Mouse (Mus musculus) MEL (cell line): ENCODE data around the gene Zc3h6. TPM values are rescaled to one million over a fixed set of nuclear protein-coding genes. Genes with fewer than 3 reads are reported as not detected.
A peak's percentile ranks its signal among the peaks of the same experiment; 100 is the strongest.

Experiments used
- DNase-seq: peaks from one replicate; pipeline ENCODE4 v3.0.0; 2011; ENCODE audit warnings: low read depth, low spot score
- H3K27ac ChIP-seq: 2 replicates; pipeline ENCODE4 v1.5.1; 2012; ENCODE audit warnings: low read depth, mild to moderate bottlenecking, control low read depth, low read length, moderate library complexity; ENCODE audit not compliant: control insufficient read depth
- H3K27me3 ChIP-seq, 2 experiments: fragments of 150-350 bp in 1 of 2; sonication (generic) in 1 of 2; 2 replicates each; pipeline ENCODE4 v1.6.1; 2012; ENCODE audit warnings: low read length in 2 of 2, mild to moderate bottlenecking in 2 of 2, improper control_type of control experiment in 1 of 2, moderate library complexity in 1 of 2; ENCODE audit not compliant: insufficient read depth in 2 of 2, control insufficient read depth in 1 of 2
- H3K36me3 ChIP-seq, 2 experiments: 2 replicates each; pipeline ENCODE4 v1.6.1; 2012 to 2014; ENCODE audit warnings: low read length in 2 of 2, improper control_type of control experiment in 1 of 2, inconsistent platforms in 1 of 2, mild to moderate bottlenecking in 1 of 2; ENCODE audit not compliant: insufficient read depth in 2 of 2, control insufficient read depth in 1 of 2
- H3K4me1 ChIP-seq, 2 experiments: fragments of 150-350 bp in 1 of 2; sonication (generic) in 1 of 2; 2 replicates each; pipeline ENCODE4 v1.6.1; 2012; ENCODE audit warnings: low read length in 2 of 2, improper control_type of control experiment in 1 of 2, mild to moderate bottlenecking in 1 of 2; ENCODE audit not compliant: insufficient read depth in 2 of 2, control insufficient read depth in 1 of 2
- H3K4me3 ChIP-seq, 2 experiments: fragments of 150-350 bp in 1 of 2; sonication (generic) in 1 of 2; 2 replicates each; pipeline ENCODE4 v1.5.1; 2012; ENCODE audit warnings: low read depth in 2 of 2, low read length in 2 of 2, mild to moderate bottlenecking in 2 of 2, moderate library complexity in 2 of 2, control low read depth in 1 of 2, improper control_type of control experiment in 1 of 2; ENCODE audit not compliant: control insufficient read depth in 1 of 2, insufficient read depth in 1 of 2
- H3K79me2 ChIP-seq: 2 replicates; pipeline ENCODE4 v1.6.1; 2012; ENCODE audit warnings: mild to moderate bottlenecking, low read length, moderate library complexity; ENCODE audit not compliant: control insufficient read depth, poor library complexity, insufficient read depth
- H3K9ac ChIP-seq: 2 replicates; pipeline ENCODE4 v1.6.1; 2012; ENCODE audit warnings: low read depth, mild to moderate bottlenecking, control low read depth, low read length, moderate library complexity; ENCODE audit not compliant: control insufficient read depth, poor library complexity, severe bottlenecking
- H3K9me3 ChIP-seq: fragments of 150-350 bp; sonication (generic); replicated peaks from 2 replicates; pipeline ENCODE4 v1.6.1; 2012; ENCODE audit warnings: mild to moderate bottlenecking, low read length, improper control_type of control experiment, moderate library complexity; ENCODE audit not compliant: insufficient read depth
- CHD1 ChIP-seq: IDR thresholded peaks from 2 replicates; pipeline ENCODE4 v1.6.1; 2012; ENCODE audit warnings: low read depth, mild to moderate bottlenecking, inconsistent platforms, low read length, improper control_type of control experiment
- CHD2 ChIP-seq: IDR thresholded peaks from 2 replicates; pipeline ENCODE4 v1.6.1; 2011; ENCODE audit warnings: low read length, improper control_type of control experiment
- CTCF ChIP-seq, 3 experiments: IDR thresholded peaks in 2 of 3; conservative IDR thresholded peaks in 1 of 3; 2 replicates each; pipeline ENCODE4 v1.5.1; 2011 to 2012; ENCODE audit warnings: low read length in 3 of 3, low read depth in 2 of 3, mild to moderate bottlenecking in 2 of 3, improper control_type of control experiment in 1 of 3, inconsistent platforms in 1 of 3, mixed read lengths in 1 of 3, moderate library complexity in 1 of 3; ENCODE audit not compliant: control insufficient read depth in 1 of 3, insufficient read depth in 1 of 3, poor library complexity in 1 of 3, severe bottlenecking in 1 of 3
- E2F4 ChIP-seq: IDR thresholded peaks from 2 replicates; pipeline ENCODE4 v1.6.1; 2011; ENCODE audit warnings: low read depth, low read length, improper control_type of control experiment, borderline replicate concordance
- ELF1 ChIP-seq: IDR thresholded peaks from 2 replicates; pipeline ENCODE4 v1.6.1; 2014; ENCODE audit warnings: low read depth, mild to moderate bottlenecking, inconsistent platforms, low read length, improper control_type of control experiment, moderate library complexity
- EP300 ChIP-seq, 2 experiments: IDR thresholded peaks; 2 replicates each; pipeline ENCODE4 v1.6.1; 2011; ENCODE audit warnings: improper control_type of control experiment in 2 of 2, low read length in 2 of 2, low read depth in 1 of 2, mild to moderate bottlenecking in 1 of 2
- ETS1 ChIP-seq: IDR thresholded peaks from 2 replicates; pipeline ENCODE4 v1.6.1; 2012; ENCODE audit warnings: low read depth, mild to moderate bottlenecking, inconsistent platforms, low read length, improper control_type of control experiment, moderate library complexity
- GABPA ChIP-seq: IDR thresholded peaks from 2 replicates; pipeline ENCODE4 v1.6.1; 2012; ENCODE audit warnings: low read depth, mild to moderate bottlenecking, inconsistent platforms, low read length, improper control_type of control experiment, moderate library complexity
- MAFK ChIP-seq: IDR thresholded peaks from 2 replicates; pipeline ENCODE4 v1.6.1; 2011; ENCODE audit warnings: low read depth, mild to moderate bottlenecking, low read length, improper control_type of control experiment, borderline replicate concordance
- MAZ ChIP-seq: IDR thresholded peaks from 2 replicates; pipeline ENCODE4 v1.6.1; 2012; ENCODE audit warnings: low read depth, mild to moderate bottlenecking, inconsistent platforms, low read length, improper control_type of control experiment
- MEF2A ChIP-seq: IDR thresholded peaks from 2 replicates; pipeline ENCODE4 v1.6.1; 2014; ENCODE audit warnings: low read depth, mild to moderate bottlenecking, inconsistent platforms, low read length, improper control_type of control experiment; ENCODE audit not compliant: poor library complexity, insufficient replicate concordance, severe bottlenecking; ENCODE audit errors: extremely low read depth
- MYC ChIP-seq: IDR thresholded peaks from 2 replicates; pipeline ENCODE4 v1.6.1; 2011; ENCODE audit warnings: low read depth, mild to moderate bottlenecking, low read length, improper control_type of control experiment, moderate library complexity
- NRF1 ChIP-seq: IDR thresholded peaks from 2 replicates; pipeline ENCODE4 v1.6.1; 2014; ENCODE audit warnings: low read depth, mild to moderate bottlenecking, inconsistent platforms, low read length, improper control_type of control experiment, moderate library complexity; ENCODE audit not compliant: poor library complexity, insufficient read depth, severe bottlenecking
- POLR2A ChIP-seq, 2 experiments: IDR thresholded peaks; 2 replicates each; pipeline ENCODE4 v1.6.1; 2011 to 2012; ENCODE audit warnings: low read length in 2 of 2, mild to moderate bottlenecking in 2 of 2, control low read depth in 1 of 2, improper control_type of control experiment in 1 of 2, low read depth in 1 of 2, moderate library complexity in 1 of 2; ENCODE audit not compliant: control insufficient read depth in 1 of 2, insufficient read depth in 1 of 2, poor library complexity in 1 of 2
- POLR2AphosphoS2 ChIP-seq: IDR thresholded peaks from 2 replicates; pipeline ENCODE4 v1.6.1; 2011; ENCODE audit warnings: low read length, improper control_type of control experiment
- POLR2AphosphoS5 ChIP-seq: IDR thresholded peaks from 2 replicates; pipeline ENCODE4 v1.6.1; 2012; ENCODE audit warnings: low read depth, borderline replicate concordance, mild to moderate bottlenecking, inconsistent platforms, low read length, moderate library complexity, mixed read lengths
- SIN3A ChIP-seq: IDR thresholded peaks from 2 replicates; pipeline ENCODE4 v1.6.1; 2012; ENCODE audit warnings: low read length, improper control_type of control experiment, inconsistent platforms
- SMC3 ChIP-seq: IDR thresholded peaks from 2 replicates; pipeline ENCODE4 v1.6.1; 2011; ENCODE audit warnings: low read depth, low read length, improper control_type of control experiment
- TCF12 ChIP-seq: IDR thresholded peaks from 2 replicates; pipeline ENCODE4 v1.6.1; 2014; ENCODE audit warnings: low read depth, mild to moderate bottlenecking, inconsistent platforms, low read length, improper control_type of control experiment, moderate library complexity
- UBTF ChIP-seq: IDR thresholded peaks from 2 replicates; pipeline ENCODE4 v1.6.1; 2012; ENCODE audit warnings: low read depth, mild to moderate bottlenecking, inconsistent platforms, low read length, improper control_type of control experiment, moderate library complexity, borderline replicate concordance; ENCODE audit not compliant: insufficient read depth
- ZC3H11A ChIP-seq: IDR thresholded peaks from 2 replicates; pipeline ENCODE4 v1.6.1; 2012; ENCODE audit warnings: low read depth, mild to moderate bottlenecking, inconsistent platforms, low read length, improper control_type of control experiment
- ZMIZ1 ChIP-seq: IDR thresholded peaks from 2 replicates; pipeline ENCODE4 v1.6.1; 2012; ENCODE audit warnings: low read depth, mild to moderate bottlenecking, inconsistent platforms, low read length, improper control_type of control experiment, moderate library complexity
- polyA plus RNA-seq, 2 experiments: library from polyadenylated mRNA; stranded (reverse) in 1 of 2; unstranded in 1 of 2; fragments of >175 nt in 1 of 2; fragments of >200 nt in 1 of 2; gene quantifications; 2 replicates each; pipeline versions ENCODE4 v1.2.1 to v1.2.4; 2012; ENCODE audit warnings: low replicate concordance in 2 of 2, low read depth in 1 of 2; ENCODE audit not compliant: insufficient read length in 2 of 2, insufficient read depth in 1 of 2, missing spikeins in 1 of 2
- total RNA-seq: library from RNA; depleted of rRNA; stranded (reverse); fragments of 300-350 nt; gene quantifications from 2 replicates; pipeline ENCODE4 v1.2.3, GENCODE M21; 2012

Gene Zc3h6
- total and polyA plus RNA-seq, 3 experiments: 0.69 to 1.4 TPM; not detected in 1

GRCm38 (mm10) chr2:129038937-129039631, 71.9 kb downstream of the Zc3h6 start:
- no peaks in the 10 kb centered on the region for H3K9me3 ChIP-seq
- no peak overlapping the region for H3K4me3 ChIP-seq
- H3K36me3 ChIP-seq: no peaks in the 10 kb centered on the region
- H3K79me2 ChIP-seq: no peaks in the 10 kb centered on the region
- H3K4me1 ChIP-seq: no peaks in the 10 kb centered on the region
- H3K27me3 ChIP-seq: peaks cover 13% of the 10 kb centered on the region in 2 experiments; a peak in 3 of 4 replicates
- TF ChIP-seq NRF1: no peak
- no peak for TF ChIP-seq POLR2AphosphoS2
- no peak for TF ChIP-seq CHD2
- no peak for TF ChIP-seq SIN3A
- no peak for TF ChIP-seq GABPA
- no peak for TF ChIP-seq ELF1
- no peak for DNase-seq
- no peak overlapping the region for H3K9ac ChIP-seq
- no peak overlapping the region for H3K27ac ChIP-seq

GRCm38 (mm10) chr2:129040567-129040966, 73.4 kb downstream of the Zc3h6 start:
- no peak overlapping the region for H3K4me3 ChIP-seq
- TF ChIP-seq ETS1 (no peak), POLR2AphosphoS5 (no peak), CTCF (IDR thresholded peaks at IDR 0.05 in 2 of 3, conservative IDR thresholded peaks at IDR 0.05 in 1 of 3; ENCODE audit: control insufficient read depth in 1 of 3, insufficient read depth in 1 of 3, low read depth in 2 of 3, low read length in 3 of 3, poor library complexity in 1 of 3, severe bottlenecking in 1 of 3) (peak in 2 of 3 experiments; percentile 5 to 31; a peak in 3 of 6 replicates), NRF1 (no peak)
- DNase-seq: peak; percentile 7

GRCm38 (mm10) chr2:129046172-129046845, 79.1 kb downstream of the Zc3h6 start:
- H3K27me3 ChIP-seq: peaks cover 3 to 6% of the 10 kb centered on the region in 2 experiments; a peak in 3 of 4 replicates
- DNase-seq: no peak
- H3K4me1 ChIP-seq: no peaks in the 10 kb centered on the region
- H3K4me3 ChIP-seq: no peak overlapping the region
- no peak overlapping the region for H3K27ac ChIP-seq
- H3K79me2 ChIP-seq: no peaks in the 10 kb centered on the region
- no peaks in the 10 kb centered on the region for H3K9me3 ChIP-seq
- no peaks in the 10 kb centered on the region for H3K36me3 ChIP-seq
- no peak overlapping the region for H3K9ac ChIP-seq
- TF ChIP-seq MAFK: no peak
- TF ChIP-seq TCF12: no peak
- no peak for TF ChIP-seq NRF1
- TF ChIP-seq POLR2AphosphoS2: no peak
- TF ChIP-seq MEF2A: no peak
- TF ChIP-seq ZC3H11A: no peak
- no peak for TF ChIP-seq GABPA
- no peak for TF ChIP-seq POLR2A (IDR thresholded peaks at IDR 0.05; ENCODE audit: control insufficient read depth in 1 of 2, insufficient read depth in 1 of 2, low read depth in 1 of 2, low read length in 2 of 2, poor library complexity in 1 of 2)
- TF ChIP-seq EP300 (IDR thresholded peaks at IDR 0.05; ENCODE audit: low read depth in 1 of 2, low read length in 2 of 2): no peak
- no peak for TF ChIP-seq UBTF
- TF ChIP-seq CHD1: no peak
- TF ChIP-seq SMC3: no peak
- no peak for TF ChIP-seq ZMIZ1
- TF ChIP-seq POLR2AphosphoS5: no peak
- no peak for TF ChIP-seq MYC
- TF ChIP-seq E2F4: no peak
- no peak for TF ChIP-seq MAZ

More at GRCm38 (mm10) chr2:129040567-129040966, 73.4 kb downstream of the Zc3h6 start:
- Histone ChIP-seq H3K9ac (no peak overlapping the region), H3K27me3 (peaks cover 6 to 11% of the 10 kb centered on the region in 2 experiments; a peak in 3 of 4 replicates), H3K27ac (no peak overlapping the region), H3K79me2 (no peaks in the 10 kb centered on the region), H3K9me3 (no peaks in the 10 kb centered on the region), H3K4me1 (no peaks in the 10 kb centered on the region), H3K36me3 (no peaks in the 10 kb centered on the region)
